Mouse (Mus musculus) liver, postnatal 0 days (tissue): Measurements from ENCODE around the gene Nup214. TPM values are rescaled to one million over a fixed set of nuclear protein-coding genes. Genes with fewer than 3 reads are reported as not detected.

ENCODE experiments used
- ATAC-seq: fragments of 200-750 bp; cut with Nextera tagmentation; 2 replicates; pipeline ENCODE4 v1.8.0; 2017; ENCODE audit warnings: mild to moderate bottlenecking, moderate library complexity
- DNase-seq: peaks from one replicate; pipeline ENCODE4 v3.0.0-alpha.2; 2016
- H3K27ac ChIP-seq: fragments of 300-500 bp; sonication (generic); 2 replicates; pipeline ENCODE4 v1.5.1; 2014; ENCODE audit warnings: antibody characterized with exemption, moderate library complexity, mild to moderate bottlenecking, low read depth
- H3K27me3 ChIP-seq: fragments of 300-500 bp; sonication (generic); 2 replicates; pipeline ENCODE4 v1.6.1; 2014; ENCODE audit warnings: low read length, control low read depth, mixed read lengths; ENCODE audit not compliant: insufficient read depth
- H3K36me3 ChIP-seq: fragments of 300-500 bp; sonication (generic); replicated peaks from 2 replicates; pipeline ENCODE4 v1.6.1; 2014; ENCODE audit warnings: mild to moderate bottlenecking, control low read depth, low read length, moderate library complexity, mixed read lengths; ENCODE audit not compliant: insufficient read depth
- H3K4me1 ChIP-seq: fragments of 300-500 bp; sonication (generic); 2 replicates; pipeline ENCODE4 v1.6.1; 2014; ENCODE audit warnings: antibody characterized with exemption, mild to moderate bottlenecking, control low read depth; ENCODE audit not compliant: insufficient read depth
- H3K4me2 ChIP-seq: fragments of 300-500 bp; sonication (generic); 2 replicates; pipeline ENCODE4 v1.6.1; 2014; ENCODE audit warnings: low read depth, mild to moderate bottlenecking, low read length, moderate library complexity, mixed read lengths
- H3K4me3 ChIP-seq: fragments of 300-500 bp; sonication (generic); 2 replicates; pipeline ENCODE4 v1.5.1; 2014; ENCODE audit warnings: low read depth, low read length
- H3K9ac ChIP-seq: fragments of 300-500 bp; sonication (generic); replicated peaks from 2 replicates; pipeline ENCODE4 v1.6.1; 2014; ENCODE audit warnings: mild to moderate bottlenecking, moderate library complexity
- H3K9me3 ChIP-seq: fragments of 300-500 bp; sonication (generic); 2 replicates; pipeline ENCODE4 v1.6.1; 2016; ENCODE audit warnings: mild to moderate bottlenecking, control low read depth, low read length, mixed read lengths
- CTCF ChIP-seq: sonication (generic); IDR thresholded peaks from 2 replicates; pipeline ENCODE4 v1.5.1; 2016; ENCODE audit warnings: antibody characterized with exemption, low read depth
- EP300 ChIP-seq: IDR thresholded peaks from 2 replicates; pipeline ENCODE4 v1.6.1; 2016; ENCODE audit warnings: antibody characterized with exemption, low read depth, mild to moderate bottlenecking
- WGBS: fragments of 180-500 bp; shearing (Covaris S2); extraction: QIAGEN DNeasy Blood & Tissue Kit; methylation state at CpG from one replicate; pipeline ENCODE4 v1.1.7; 2014; ENCODE audit not compliant: insufficient replicate concordance; 5-methylcytosine and 5-hydroxymethylcytosine counted together
- polyA plus RNA-seq: library from polyadenylated mRNA; unstranded; fragments of >200 nt; fragmentation: Nextera tagmentation; extraction: Ambion mirVana; gene quantifications from 2 replicates; pipeline ENCODE4 v1.2.1, GENCODE M21; 2015

Gene Nup214
- polyA plus RNA-seq, 1 experiment from 2014 or later = 31.2 TPM

DNA sequence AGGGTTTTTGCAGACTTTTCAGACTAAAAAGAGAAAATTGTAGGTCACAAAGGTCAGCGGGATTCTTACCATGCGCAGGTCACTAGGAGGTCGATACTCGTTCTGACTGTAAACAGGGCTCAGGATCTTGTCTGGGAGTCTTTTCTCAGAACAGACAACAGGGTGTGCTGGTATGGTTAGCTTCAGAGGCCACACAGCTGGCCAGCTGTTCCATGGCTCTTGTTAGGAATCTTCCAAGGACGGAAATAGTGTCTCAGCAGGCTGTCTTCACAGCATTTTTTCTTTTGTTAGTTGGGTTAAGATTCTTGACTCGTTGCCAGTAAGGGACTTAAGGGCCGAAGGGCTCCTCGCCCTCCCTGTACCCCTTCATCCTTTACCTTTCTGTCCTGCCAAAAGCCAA lies 7.4 kb upstream of the Nup214 start:
- ATAC-seq = no peak
- H3K9ac ChIP-seq = no peak overlapping the region
- TF ChIP-seq CTCF (no peak), EP300 (no peak)
- no peaks in the 10 kb centered on the region for H3K36me3 ChIP-seq
- no peak overlapping the region for H3K4me2 ChIP-seq
- H3K27ac ChIP-seq = no peak overlapping the region
- DNase-seq = no peak
- WGBS = 75% methylated on average over 8 of the region's 8 CpGs
- H3K9me3 ChIP-seq = no peaks in the 10 kb centered on the region
- H3K4me1 ChIP-seq = peaks cover under 1% of the 10 kb centered on the region; the same call in 1 of the 2 replicates
- H3K4me3 ChIP-seq = no peak overlapping the region
- no peaks in the 10 kb centered on the region for H3K27me3 ChIP-seq

- H3K27me3 ChIP-seq = no peaks in the 10 kb centered on the region
- H3K4me1 ChIP-seq = peaks cover 13% of the 10 kb centered on the region
- H3K9me3 ChIP-seq = no peaks in the 10 kb centered on the region
- TF ChIP-seq CTCF = no peak
- no peak for TF ChIP-seq EP300
- H3K9ac ChIP-seq = no peak overlapping the region
- no peak overlapping the region for H3K27ac ChIP-seq
- 77% methylated on average over 4 of the region's 4 CpGs for WGBS
- H3K4me2 ChIP-seq = no peak overlapping the region
- no peak overlapping the region for H3K4me3 ChIP-seq
- peaks cover 13% of the 10 kb centered on the region for H3K36me3 ChIP-seq
- DNase-seq (no peak), ATAC-seq (no peak)
These were observed 1.6 kb upstream of the Nup214 start for GRCm38 (mm10) chr2:31972589-31972988.

DNA sequence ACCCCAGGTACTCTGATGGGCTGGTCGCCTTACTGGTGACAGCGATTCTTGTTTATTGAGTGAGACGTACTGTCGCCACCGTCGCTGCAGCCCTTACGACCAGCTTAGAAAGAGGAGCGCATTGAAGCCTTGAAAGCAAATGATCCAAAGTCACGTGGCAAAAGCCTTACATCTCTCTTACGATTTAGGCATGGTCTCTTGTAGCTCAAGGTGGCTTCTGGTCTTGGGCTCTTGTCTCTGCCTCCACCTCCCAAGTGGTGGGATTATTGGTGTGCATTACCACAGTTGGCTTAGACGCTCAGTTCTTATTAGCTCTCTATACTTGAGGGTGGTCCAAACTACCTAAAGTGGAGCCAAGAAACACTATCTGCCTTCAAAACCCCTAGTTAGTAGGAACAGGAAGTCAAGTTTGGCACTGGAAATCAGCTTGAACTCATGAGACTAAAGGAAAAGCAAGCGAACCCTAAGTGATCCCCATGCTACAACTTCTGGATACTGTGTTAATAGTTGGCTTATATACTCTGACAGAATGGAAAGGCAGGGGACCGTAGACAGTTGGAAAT lies 654 bp downstream of the Nup214 start:
- Histone ChIP-seq H3K4me1 (peaks cover 13% of the 10 kb centered on the region), H3K4me2 (peak overlapping the region; percentile 77), H3K9me3 (no peaks in the 10 kb centered on the region), H3K27ac (peak overlapping the region; percentile 78), H3K27me3 (no peaks in the 10 kb centered on the region), H3K36me3 (peaks cover 31% of the 10 kb centered on the region), H3K9ac (peak overlapping the region; percentile 98), H3K4me3 (peak overlapping the region; percentile 94)
- WGBS = 6% methylated on average over 13 of the region's 13 CpGs
- no peak for DNase-seq
- no peak for ATAC-seq
- TF ChIP-seq EP300 (no peak), CTCF (no peak)

DNA sequence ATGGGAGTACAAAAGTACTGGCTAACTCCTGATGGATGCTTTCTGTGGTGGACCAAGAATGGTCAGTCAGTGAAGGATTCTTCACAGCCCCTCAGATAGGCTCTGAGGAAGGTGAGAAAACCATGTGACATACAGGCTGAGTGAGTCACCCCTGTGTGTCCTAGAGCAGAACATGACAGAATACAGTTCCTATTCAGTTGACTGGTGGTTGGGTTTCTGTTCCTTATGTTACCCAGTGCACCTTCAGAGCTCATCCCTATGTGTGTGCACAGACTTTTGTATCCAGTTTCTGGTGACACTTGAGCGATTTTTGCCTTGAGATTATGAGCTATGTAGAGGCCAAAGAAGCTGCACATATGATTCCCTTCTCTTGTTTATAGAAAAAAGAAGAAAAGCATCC lies 13.5 kb downstream of the Nup214 start:
- Histone ChIP-seq H3K9ac (no peak overlapping the region), H3K27me3 (no peaks in the 10 kb centered on the region), H3K27ac (no peak overlapping the region), H3K4me3 (no peak overlapping the region), H3K9me3 (no peaks in the 10 kb centered on the region), H3K4me1 (no peaks in the 10 kb centered on the region), H3K36me3 (peaks cover 88% of the 10 kb centered on the region), H3K4me2 (no peak overlapping the region)
- no peak for ATAC-seq
- DNase-seq = no peak
- TF ChIP-seq EP300 (no peak), CTCF (no peak)
- 88% methylated on average over 1 of the region's 1 CpGs for WGBS

- 89% methylated on average over 4 of the region's 4 CpGs for WGBS
- ATAC-seq = no peak
- H3K36me3 ChIP-seq = peaks cover 88% of the 10 kb centered on the region
These were observed 16.7 kb downstream of the Nup214 start for GRCm38 (mm10) chr2:31990961-31991360.

DNA sequence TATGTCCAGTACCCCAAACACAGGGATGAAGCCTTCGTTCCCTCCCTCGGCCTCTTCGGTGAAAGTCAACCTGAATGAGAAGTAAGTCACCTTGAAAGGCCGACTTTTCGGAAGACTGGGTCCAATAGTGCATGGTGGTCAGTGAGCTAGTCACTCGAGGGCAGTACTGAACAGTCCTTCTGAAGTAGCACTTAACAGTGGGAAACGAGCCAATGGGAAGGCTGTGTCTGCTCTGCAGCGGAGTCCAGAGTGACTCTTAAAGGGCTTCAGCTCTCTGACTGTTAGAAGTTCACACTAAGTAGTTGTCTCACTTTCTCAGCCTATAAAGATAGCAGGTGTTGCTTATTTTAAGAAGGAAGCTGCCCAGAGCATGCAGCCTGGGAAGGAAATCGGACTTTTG lies 20.7 kb downstream of the Nup214 start:
- Histone ChIP-seq H3K4me1 (no peaks in the 10 kb centered on the region), H3K36me3 (peaks cover 88% of the 10 kb centered on the region), H3K27ac (no peak overlapping the region), H3K9ac (no peak overlapping the region), H3K9me3 (no peaks in the 10 kb centered on the region), H3K27me3 (no peaks in the 10 kb centered on the region), H3K4me3 (no peak overlapping the region), H3K4me2 (no peak overlapping the region)
- ATAC-seq (no peak), DNase-seq (no peak)
- 93% methylated on average over 9 of the region's 9 CpGs for whole genome bisulfite sequencing
- TF ChIP-seq EP300 = no peak
- no peak for TF ChIP-seq CTCF

More at GRCm38 (mm10) chr2:31990961-31991360, 16.7 kb downstream of the Nup214 start:
- no peaks in the 10 kb centered on the region for H3K4me1 ChIP-seq
- TF ChIP-seq EP300 (no peak), CTCF (no peak)
- no peak for DNase-seq
- no peaks in the 10 kb centered on the region for H3K27me3 ChIP-seq
- no peak overlapping the region for H3K27ac ChIP-seq
- H3K4me3 ChIP-seq = no peak overlapping the region
- no peaks in the 10 kb centered on the region for H3K9me3 ChIP-seq
- no peak overlapping the region for H3K9ac ChIP-seq
- H3K4me2 ChIP-seq = no peak overlapping the region

DNA sequence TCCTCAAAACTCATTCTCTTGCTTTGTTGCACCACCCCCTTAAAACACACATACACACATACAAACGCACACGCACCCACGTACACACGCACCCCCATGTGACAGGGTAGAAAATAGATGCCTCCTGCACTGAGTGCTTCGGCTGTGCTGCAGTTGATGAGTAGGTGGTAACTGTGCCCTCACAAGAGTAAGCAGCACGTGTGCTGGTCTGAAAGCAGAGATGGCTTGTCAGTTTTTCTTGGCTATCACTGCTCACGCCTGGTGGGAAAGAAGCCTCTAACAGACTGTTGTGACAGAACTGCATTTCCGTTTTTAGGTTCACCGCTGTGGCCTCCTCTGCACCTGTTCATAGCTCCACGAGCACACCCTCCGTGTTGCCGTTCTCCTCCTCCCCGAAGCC lies 21.8 kb downstream of the Nup214 start:
- H3K27ac ChIP-seq = no peak overlapping the region
- no peaks in the 10 kb centered on the region for H3K27me3 ChIP-seq
- H3K9me3 ChIP-seq = no peaks in the 10 kb centered on the region
- H3K4me2 ChIP-seq = no peak overlapping the region
- DNase-seq (no peak), ATAC-seq (no peak)
- peaks cover 86% of the 10 kb centered on the region for H3K36me3 ChIP-seq
- no peak overlapping the region for H3K9ac ChIP-seq
- H3K4me1 ChIP-seq = no peaks in the 10 kb centered on the region
- H3K4me3 ChIP-seq = no peak overlapping the region
- WGBS = 89% methylated on average over 13 of the region's 13 CpGs
- no peak for TF ChIP-seq CTCF
- TF ChIP-seq EP300 = no peak
